Mouse (Mus musculus): Measurements from ENCODE around the gene Crocc2. TPM values are rescaled to one million over a fixed set of nuclear protein-coding genes. Genes with fewer than 3 reads are reported as not detected.

Crocc2 gene
- polyA plus RNA-seq (2012; fragmentation: generic; extraction: Trizol) = 0.01 TPM
- long read RNA-seq, experiment 1 = 0 reads
- long read RNA-seq, experiment 2, partial matches to known transcripts = 0 of 2 reads
- long read RNA-seq, experiment 2, other reads (novel, unspliced or antisense) = 2 of 2 reads

GRCm38 (mm10) chr1:93168295-93168775 is at the start of gene Crocc2:
Gene Crocc2, plus strand, starts transcription at chr1:93168725.
- H3K27me3 ChIP-seq (ENCODE audit: control insufficient read depth, insufficient read depth, insufficient read length) = no peaks in the 10 kb centered on the region
- no peaks in the 10 kb centered on the region for H3K79me3 ChIP-seq (ENCODE audit: low read depth)
- H3K4me3 ChIP-seq (ENCODE audit: insufficient read depth, poor library complexity, severe bottlenecking) = no peak within 1 kb of the TSS
- TF ChIP-seq FOSL1 (IDR thresholded peaks at IDR 0.05; ENCODE audit: insufficient read depth, low read length, poor library complexity, severe bottlenecking) = no peak
- no peak for TF ChIP-seq CEBPB (IDR thresholded peaks at IDR 0.05; ENCODE audit: low read depth)
- no peak for TF ChIP-seq MYOD1 (IDR thresholded peaks at IDR 0.05; ENCODE audit: control insufficient read depth, insufficient read length, low read depth)
- no peak for TF ChIP-seq MAX (IDR thresholded peaks at IDR 0.05)
- TF ChIP-seq USF1 (IDR thresholded peaks at IDR 0.05; ENCODE audit: low read depth) = no peak
- no peak for TF ChIP-seq MYOG (IDR thresholded peaks at IDR 0.05; ENCODE audit: control insufficient read depth, extremely low read depth, insufficient read length)
- no peak for TF ChIP-seq CTCF (IDR thresholded peaks at IDR 0.05; ENCODE audit: control insufficient read depth, insufficient read depth, insufficient read length)
- H3ac ChIP-seq (ENCODE audit: control insufficient read depth, insufficient read length, low read depth) = no peak within 1 kb of the TSS
- no peaks in the 10 kb centered on the region for H3K36me3 ChIP-seq (ENCODE audit: control insufficient read depth, insufficient read depth)
- H3K79me2 ChIP-seq (ENCODE audit: control insufficient read depth, insufficient read depth) = no peaks in the 10 kb centered on the region

GRCm38 (mm10) chr1:93118816-93119215 is 49.7 kb upstream of the Crocc2 start:
- H3K79me3 ChIP-seq (ENCODE audit: low read depth) = no peaks in the 10 kb centered on the region
- peaks cover 14% of the 10 kb centered on the region for H3K27me3 ChIP-seq (ENCODE audit: control insufficient read depth, insufficient read depth, insufficient read length)
- H3K79me2 ChIP-seq (ENCODE audit: control insufficient read depth, insufficient read depth) = no peaks in the 10 kb centered on the region
- H3ac ChIP-seq (ENCODE audit: control insufficient read depth, insufficient read length, low read depth) = no peak overlapping the region
- no peak overlapping the region for H3K4me3 ChIP-seq (ENCODE audit: insufficient read depth, poor library complexity, severe bottlenecking)
- no peaks in the 10 kb centered on the region for H3K36me3 ChIP-seq (ENCODE audit: control insufficient read depth, insufficient read depth)
- TF ChIP-seq USF1 (IDR thresholded peaks at IDR 0.05; ENCODE audit: low read depth) (no peak), CTCF (IDR thresholded peaks at IDR 0.05; ENCODE audit: control insufficient read depth, insufficient read depth, insufficient read length) (no peak), MYOD1 (IDR thresholded peaks at IDR 0.05; ENCODE audit: control insufficient read depth, insufficient read length, low read depth) (no peak), FOSL1 (IDR thresholded peaks at IDR 0.05; ENCODE audit: insufficient read depth, low read length, poor library complexity, severe bottlenecking) (no peak), CEBPB (IDR thresholded peaks at IDR 0.05; ENCODE audit: low read depth) (no peak), MYOG (IDR thresholded peaks at IDR 0.05; ENCODE audit: control insufficient read depth, extremely low read depth, insufficient read length) (no peak), MAX (IDR thresholded peaks at IDR 0.05) (no peak)

- Histone ChIP-seq H3K27me3 (ENCODE audit: control insufficient read depth, insufficient read depth, insufficient read length) (peaks cover 13% of the 10 kb centered on the region), H3K79me2 (ENCODE audit: control insufficient read depth, insufficient read depth) (no peaks in the 10 kb centered on the region), H3K79me3 (ENCODE audit: low read depth) (no peaks in the 10 kb centered on the region), H3K36me3 (ENCODE audit: control insufficient read depth, insufficient read depth) (no peaks in the 10 kb centered on the region), H3K4me3 (ENCODE audit: insufficient read depth, poor library complexity, severe bottlenecking) (no peak overlapping the region), H3ac (ENCODE audit: control insufficient read depth, insufficient read length, low read depth) (no peak overlapping the region)
- no peak for TF ChIP-seq MYOG (IDR thresholded peaks at IDR 0.05; ENCODE audit: control insufficient read depth, extremely low read depth, insufficient read length)
- TF ChIP-seq FOSL1 (IDR thresholded peaks at IDR 0.05; ENCODE audit: insufficient read depth, low read length, poor library complexity, severe bottlenecking) = no peak
- TF ChIP-seq CEBPB (IDR thresholded peaks at IDR 0.05; ENCODE audit: low read depth) = no peak
- no peak for TF ChIP-seq MYOD1 (IDR thresholded peaks at IDR 0.05; ENCODE audit: control insufficient read depth, insufficient read length, low read depth)
- TF ChIP-seq USF1 (IDR thresholded peaks at IDR 0.05; ENCODE audit: low read depth) = no peak
Measured at GRCm38 (mm10) chr1:93123179-93123854, 45.2 kb upstream of the Crocc2 start.

GRCm38 (mm10) chr1:93124066-93124465 is 44.5 kb upstream of the Crocc2 start:
- H3K4me3 ChIP-seq (ENCODE audit: insufficient read depth, poor library complexity, severe bottlenecking) = no peak overlapping the region
- no peaks in the 10 kb centered on the region for H3K79me2 ChIP-seq (ENCODE audit: control insufficient read depth, insufficient read depth)
- TF ChIP-seq FOSL1 (IDR thresholded peaks at IDR 0.05; ENCODE audit: insufficient read depth, low read length, poor library complexity, severe bottlenecking) = no peak
- TF ChIP-seq MYOD1 (IDR thresholded peaks at IDR 0.05; ENCODE audit: control insufficient read depth, insufficient read length, low read depth) = no peak
- TF ChIP-seq CTCF (IDR thresholded peaks at IDR 0.05; ENCODE audit: control insufficient read depth, insufficient read depth, insufficient read length) = no peak
- TF ChIP-seq MAX (IDR thresholded peaks at IDR 0.05) = no peak
- H3K27me3 ChIP-seq (ENCODE audit: control insufficient read depth, insufficient read depth, insufficient read length) = peaks cover 13% of the 10 kb centered on the region
- H3K79me3 ChIP-seq (ENCODE audit: low read depth) = no peaks in the 10 kb centered on the region
- no peaks in the 10 kb centered on the region for H3K36me3 ChIP-seq (ENCODE audit: control insufficient read depth, insufficient read depth)
- H3ac ChIP-seq (ENCODE audit: control insufficient read depth, insufficient read length, low read depth) = no peak overlapping the region

GRCm38 (mm10) chr1:93125256-93125655 is 43.3 kb upstream of the Crocc2 start:
- Histone ChIP-seq H3K36me3 (ENCODE audit: control insufficient read depth, insufficient read depth) (no peaks in the 10 kb centered on the region), H3K27me3 (ENCODE audit: control insufficient read depth, insufficient read depth, insufficient read length) (peaks cover 13% of the 10 kb centered on the region), H3K4me3 (ENCODE audit: insufficient read depth, poor library complexity, severe bottlenecking) (no peak overlapping the region), H3ac (ENCODE audit: control insufficient read depth, insufficient read length, low read depth) (no peak overlapping the region), H3K79me3 (ENCODE audit: low read depth) (no peaks in the 10 kb centered on the region), H3K79me2 (ENCODE audit: control insufficient read depth, insufficient read depth) (no peaks in the 10 kb centered on the region)
- TF ChIP-seq CTCF (IDR thresholded peaks at IDR 0.05; ENCODE audit: control insufficient read depth, insufficient read depth, insufficient read length) = no peak
- no peak for TF ChIP-seq MYOG (IDR thresholded peaks at IDR 0.05; ENCODE audit: control insufficient read depth, extremely low read depth, insufficient read length)
- no peak for TF ChIP-seq MAX (IDR thresholded peaks at IDR 0.05)
- TF ChIP-seq MYOD1 (IDR thresholded peaks at IDR 0.05; ENCODE audit: control insufficient read depth, insufficient read length, low read depth) = no peak

- Histone ChIP-seq H3K79me3 (ENCODE audit: low read depth) (no peaks in the 10 kb centered on the region), H3K36me3 (ENCODE audit: control insufficient read depth, insufficient read depth) (no peaks in the 10 kb centered on the region), H3K79me2 (ENCODE audit: control insufficient read depth, insufficient read depth) (no peaks in the 10 kb centered on the region), H3ac (ENCODE audit: control insufficient read depth, insufficient read length, low read depth) (no peak overlapping the region), H3K27me3 (ENCODE audit: control insufficient read depth, insufficient read depth, insufficient read length) (peaks cover 7% of the 10 kb centered on the region), H3K4me3 (ENCODE audit: insufficient read depth, poor library complexity, severe bottlenecking) (no peak overlapping the region)
- no peak for TF ChIP-seq CEBPB (IDR thresholded peaks at IDR 0.05; ENCODE audit: low read depth)
- no peak for TF ChIP-seq FOSL1 (IDR thresholded peaks at IDR 0.05; ENCODE audit: insufficient read depth, low read length, poor library complexity, severe bottlenecking)
- TF ChIP-seq MAX (IDR thresholded peaks at IDR 0.05) = no peak
- TF ChIP-seq MYOG (IDR thresholded peaks at IDR 0.05; ENCODE audit: control insufficient read depth, extremely low read depth, insufficient read length) = no peak
- no peak for TF ChIP-seq CTCF (IDR thresholded peaks at IDR 0.05; ENCODE audit: control insufficient read depth, insufficient read depth, insufficient read length)
- no peak for TF ChIP-seq USF1 (IDR thresholded peaks at IDR 0.05; ENCODE audit: low read depth)
- no peak for TF ChIP-seq MYOD1 (IDR thresholded peaks at IDR 0.05; ENCODE audit: control insufficient read depth, insufficient read length, low read depth)
Measured at GRCm38 (mm10) chr1:93128209-93128608, 40.3 kb upstream of the Crocc2 start.

Measured in C2C12 (cell line).